Mouse (Mus musculus) embryo, embryonic 9.5 days (tissue): ENCODE results near the gene Glis1.
A peak's percentile ranks its signal among the peaks of the same experiment; 100 is the strongest.

ENCODE experiments used
- DNase-seq: peaks from one replicate; pipeline ENCODE4 v3.0.0-alpha.2; 2017; ENCODE audit errors: extremely low spot score

Glis1 gene

DNA sequence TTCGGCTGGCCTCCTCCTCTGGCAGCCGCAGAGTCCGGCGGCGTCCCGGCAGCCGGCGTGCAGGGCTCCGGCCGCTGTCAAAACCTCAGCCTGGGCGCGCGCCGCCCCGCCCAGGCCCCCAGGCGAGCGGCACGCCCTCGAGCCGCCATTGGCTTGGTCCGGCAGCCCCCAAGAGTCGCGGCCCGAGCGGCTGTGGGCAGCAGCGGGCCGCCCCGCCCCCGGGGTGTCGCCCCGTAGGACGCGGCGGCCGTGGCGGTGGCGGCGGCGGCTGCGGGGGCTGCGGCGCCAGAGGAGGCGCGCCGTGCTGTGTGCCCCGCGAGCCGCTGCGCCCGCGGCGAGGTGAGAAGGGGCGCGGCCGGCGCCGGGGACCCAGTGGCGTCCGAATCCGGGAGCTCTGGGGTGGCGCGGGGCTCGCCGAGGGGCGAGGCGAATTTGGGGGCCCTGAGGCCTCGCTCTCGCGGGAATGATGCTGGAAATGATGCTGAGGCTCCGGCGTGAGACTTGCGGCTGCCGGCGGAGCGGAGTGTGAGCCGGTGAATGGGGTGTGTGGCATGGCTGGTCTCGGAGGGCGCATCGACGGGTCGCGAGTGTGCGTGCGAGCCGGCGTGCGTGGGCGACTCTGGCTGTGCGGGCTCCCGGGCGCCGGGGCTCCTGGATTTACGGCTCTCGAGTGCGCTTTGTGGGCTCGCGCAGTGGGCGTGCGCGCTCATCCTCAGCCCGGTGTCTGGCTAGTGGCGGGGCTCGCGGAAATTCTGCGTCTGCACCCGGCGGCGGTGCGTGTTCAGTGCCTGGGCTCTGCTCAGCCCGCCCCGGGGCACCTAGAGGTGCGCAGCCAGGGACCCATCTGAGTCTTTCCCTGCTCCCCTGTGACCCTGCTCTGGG, at the start of gene Glis1:
Gene Glis1 (plus strand): TSS at position 236 of the 882 bp plus-strand sequence.
- DNase-seq, result peak; percentile 80

DNA sequence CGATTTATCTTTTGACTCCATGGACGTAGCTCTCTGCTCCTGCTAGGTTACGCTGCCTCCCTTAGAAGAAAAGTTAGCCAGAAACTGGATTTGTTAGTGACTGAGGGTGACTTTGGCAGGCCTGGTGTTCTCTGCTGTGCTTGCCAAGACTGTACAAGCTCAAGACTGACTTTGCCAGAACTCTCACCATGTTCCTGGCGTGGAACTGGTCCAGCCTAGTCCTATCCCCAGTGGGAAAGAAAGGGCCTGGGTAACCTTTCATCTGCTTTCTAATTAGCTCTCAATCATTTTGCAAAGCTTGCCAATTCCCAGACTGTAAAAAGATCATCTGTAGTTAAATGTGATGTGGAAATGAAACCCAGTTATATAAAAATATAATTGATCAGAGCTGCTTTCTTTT, 47.4 kb upstream of the Glis1 start:
- no peak for DNase-seq

DNA sequence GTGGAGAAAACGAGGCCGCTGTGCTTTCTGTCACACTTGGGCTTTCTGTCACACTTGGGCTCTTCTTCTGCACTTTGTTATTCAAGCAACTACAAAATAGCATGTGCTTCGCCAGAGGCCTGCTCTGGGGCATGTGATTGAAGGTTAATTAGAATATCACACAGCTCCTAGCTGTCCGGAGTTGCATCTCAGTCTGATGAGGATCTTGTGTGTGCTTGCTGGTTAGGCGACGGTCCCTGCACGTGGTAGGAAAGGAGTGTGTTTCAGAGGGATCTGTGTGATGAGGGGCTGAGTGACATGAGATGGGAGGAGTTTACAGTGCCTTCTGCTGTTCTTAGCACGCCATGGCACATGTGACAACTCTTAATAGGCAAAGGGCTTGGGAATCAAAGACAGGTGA, 46.9 kb upstream of the Glis1 start:
- DNase-seq, result no peak

DNA sequence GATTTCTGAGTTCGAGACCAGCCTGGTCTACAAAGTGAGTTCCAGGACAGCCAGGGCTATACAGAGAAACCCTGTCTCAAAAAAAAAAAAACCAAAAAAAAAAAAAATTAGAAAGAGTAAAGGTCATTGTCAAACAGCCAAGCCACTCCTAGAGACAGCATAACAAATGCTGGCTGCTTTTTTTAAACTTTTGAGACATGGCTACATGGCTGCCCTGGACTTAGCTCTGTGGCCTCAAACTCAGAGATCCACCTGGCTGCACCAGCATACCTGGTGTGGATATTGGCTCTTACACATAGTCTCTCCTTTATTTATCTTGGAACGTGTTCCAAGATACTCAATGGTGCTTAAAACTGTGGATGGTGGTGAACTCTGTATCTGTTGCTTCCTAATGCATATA, 46.1 kb upstream of the Glis1 start:
- no peak for DNase-seq

DNA sequence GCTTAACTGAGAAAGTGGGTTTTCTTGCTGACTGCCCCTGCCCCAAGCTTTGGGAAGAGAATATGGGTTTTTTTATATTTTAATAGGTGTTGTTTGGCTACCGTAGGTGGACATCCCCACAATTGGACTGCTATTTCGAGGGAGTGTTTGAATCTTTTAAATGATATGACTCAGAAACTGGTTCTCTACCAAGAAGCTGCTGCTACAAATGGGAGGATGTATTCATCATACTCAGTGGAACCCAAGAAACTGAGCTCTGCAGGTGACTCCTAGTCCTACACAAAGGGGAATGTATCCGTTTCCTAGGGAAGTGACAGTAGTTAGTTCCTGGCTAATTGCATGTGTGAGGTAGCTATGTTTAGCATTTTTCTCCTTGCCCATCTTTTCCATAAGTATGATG, 45.0 kb upstream of the Glis1 start:
- DNase-seq, result no peak

DNA sequence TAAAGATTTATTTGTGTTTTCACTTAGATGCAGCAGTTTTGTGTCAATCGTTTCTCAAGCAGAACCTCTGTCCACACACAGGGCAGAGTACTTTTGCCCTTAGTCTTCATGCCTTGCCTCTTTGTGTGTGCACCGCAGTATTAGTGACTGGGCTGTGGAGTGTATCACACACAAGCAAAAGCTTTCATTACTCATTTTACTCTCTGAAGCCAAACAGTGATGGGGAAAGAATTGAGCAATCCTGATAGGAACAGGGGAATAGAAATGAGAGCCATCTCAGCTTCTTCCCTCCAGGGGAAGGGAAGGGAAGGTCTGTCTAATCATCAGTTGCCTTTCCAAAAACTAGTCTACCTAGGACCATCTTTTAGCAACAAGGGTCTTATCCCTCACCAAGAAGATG, 40.6 kb upstream of the Glis1 start:
- DNase-seq, result no peak

GRCm38 (mm10) chr4:107420202-107420601, 14.2 kb upstream of the Glis1 start:
- DNase-seq, result no peak

DNA sequence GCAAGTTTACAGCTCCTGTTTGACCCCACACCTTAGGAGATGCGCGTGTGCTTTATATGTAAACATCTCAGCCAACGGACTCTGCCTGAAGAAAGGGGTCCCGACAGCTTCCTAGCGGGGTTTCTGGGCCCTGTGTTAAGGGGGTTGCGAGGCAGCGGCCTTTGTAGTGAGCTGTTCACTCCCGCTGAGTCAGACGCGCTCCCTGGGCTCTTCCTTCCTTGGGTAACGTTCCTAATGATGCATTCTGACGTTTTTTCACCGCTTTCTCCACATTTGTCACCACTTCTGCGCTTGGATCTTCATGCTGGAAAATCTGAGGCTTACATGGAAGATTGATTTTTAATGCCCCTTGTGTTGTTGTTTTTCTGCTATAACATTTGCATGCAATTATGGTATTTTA, 12.7 kb upstream of the Glis1 start:
- no peak for DNase-seq

DNA sequence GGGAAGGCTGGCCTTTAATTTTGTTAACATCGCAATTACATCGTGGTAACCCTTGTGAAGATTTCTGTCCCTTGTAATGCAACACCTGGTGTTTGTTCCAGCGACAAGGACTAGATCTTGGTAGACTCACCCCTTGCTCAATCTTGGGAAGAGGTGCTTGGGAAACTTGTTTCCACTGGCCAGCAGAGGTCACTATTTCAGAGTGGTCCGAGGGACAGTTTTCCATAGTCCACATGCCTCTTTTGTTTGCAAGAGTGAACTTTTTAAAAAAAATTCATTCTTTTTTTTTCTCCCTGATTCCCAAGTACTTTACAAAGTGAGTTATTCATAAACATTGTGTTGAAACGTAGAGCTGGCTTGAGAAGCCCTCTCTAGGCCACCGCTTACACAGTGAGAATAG, 12.2 kb upstream of the Glis1 start:
- DNase-seq, result peak; percentile 59

- no peak for DNase-seq
These were observed 8.8 kb upstream of the Glis1 start for GRCm38 (mm10) chr4:107425616-107426015.

GRCm38 (mm10) chr4:107426631-107427030, 7.8 kb upstream of the Glis1 start:
- no peak for DNase-seq

- no peak for DNase-seq
These were observed 1.7 kb upstream of the Glis1 start for GRCm38 (mm10) chr4:107432717-107433116.

DNA sequence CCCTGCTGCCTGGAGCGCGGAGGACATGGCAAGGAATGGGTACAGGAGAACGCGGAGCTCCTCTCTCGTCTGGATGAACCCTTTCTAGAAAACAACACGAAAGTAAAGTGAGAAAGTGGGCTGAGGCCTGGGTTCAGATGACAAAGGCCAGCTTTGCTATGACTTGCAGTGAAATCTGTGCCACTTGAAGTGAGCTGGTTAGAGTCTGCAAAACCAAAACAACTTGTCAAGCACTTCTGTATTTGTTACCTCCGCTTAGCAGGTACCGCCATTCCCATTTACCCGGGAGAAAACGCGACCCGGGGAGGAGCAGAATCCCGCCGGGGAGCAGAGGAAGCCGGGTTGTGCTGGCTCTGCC, 414 bp upstream of the Glis1 start:
- no peak for DNase-seq

DNA sequence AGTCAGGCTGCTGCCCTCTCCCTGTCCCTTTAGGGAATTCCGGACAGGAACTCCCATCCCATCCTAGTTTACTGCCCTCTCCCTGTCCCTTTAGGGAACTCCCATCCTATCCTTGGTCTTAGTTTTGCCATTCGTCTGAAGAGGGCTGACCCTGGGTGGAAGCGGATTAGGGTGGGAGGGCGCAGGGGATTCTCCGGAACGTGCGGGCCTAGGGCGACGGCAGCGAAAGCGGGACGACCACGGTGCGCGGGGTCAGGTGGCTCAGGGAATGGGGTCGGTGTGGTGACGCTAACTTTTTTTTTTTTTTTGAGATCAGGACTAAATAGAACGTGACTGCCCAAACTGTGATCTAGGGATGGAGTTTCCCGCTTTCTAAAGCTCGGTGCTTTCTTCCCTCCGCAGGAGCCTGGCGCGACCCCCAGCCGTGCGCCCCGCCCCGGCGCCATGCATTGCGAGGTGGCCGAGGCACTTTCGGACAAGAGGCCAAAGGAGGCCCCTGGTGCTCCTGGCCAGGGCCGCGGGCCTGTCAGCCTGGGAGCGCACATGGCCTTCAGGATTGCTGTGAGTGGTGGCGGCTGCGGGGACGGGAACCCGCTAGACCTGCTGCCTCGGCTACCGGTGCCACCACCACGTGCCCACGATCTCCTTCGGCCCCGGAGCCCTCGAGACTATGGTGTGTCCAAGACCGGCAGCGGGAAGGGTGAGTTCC, 1.0 kb downstream of the Glis1 start:
- DNase-seq, result peak; percentile 46

DNA sequence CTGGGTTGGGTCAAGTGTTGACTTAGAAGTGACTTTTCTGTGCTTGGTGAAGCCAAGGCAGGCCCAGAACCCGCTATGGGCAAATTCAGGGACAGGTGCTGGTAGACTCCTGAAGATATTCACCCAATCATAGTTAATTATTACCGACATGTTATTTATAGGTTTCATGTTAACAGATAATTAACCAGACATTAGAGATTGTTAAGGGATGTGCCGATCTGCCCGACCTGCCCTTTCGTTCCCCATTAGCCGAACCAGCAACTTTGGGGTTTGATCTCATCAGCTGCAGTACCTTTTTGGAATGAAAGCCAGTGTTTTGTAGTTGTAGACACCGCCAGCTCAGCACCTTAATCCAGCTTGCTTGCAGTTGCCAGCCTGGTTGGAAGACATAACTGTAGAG, 2.1 kb downstream of the Glis1 start:
- DNase-seq, result no peak

DNA sequence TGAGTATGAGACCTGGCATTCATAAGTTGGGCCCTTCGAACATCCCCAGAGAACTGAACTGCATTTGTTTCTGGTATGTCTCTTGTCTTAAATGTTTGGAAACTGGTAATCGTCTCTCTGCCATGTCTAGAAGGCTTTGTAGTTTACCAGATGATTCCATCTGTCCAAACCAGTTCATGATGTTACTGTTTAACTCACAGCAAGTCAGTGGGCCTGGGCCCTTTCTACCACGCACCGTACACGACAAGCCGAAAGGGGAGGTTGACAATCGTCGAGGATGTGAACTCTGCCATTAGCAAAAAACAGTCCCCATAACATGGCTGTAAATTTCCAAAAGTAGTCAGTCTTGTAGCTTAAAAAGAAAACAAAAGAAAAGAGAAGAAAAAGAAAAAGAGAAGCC, 4.3 kb downstream of the Glis1 start:
- no peak for DNase-seq

- no peak for DNase-seq
These were observed 5.9 kb downstream of the Glis1 start for GRCm38 (mm10) chr4:107440306-107440705.

- DNase-seq, result no peak
These were observed 7.9 kb downstream of the Glis1 start for GRCm38 (mm10) chr4:107442288-107442687.

DNA sequence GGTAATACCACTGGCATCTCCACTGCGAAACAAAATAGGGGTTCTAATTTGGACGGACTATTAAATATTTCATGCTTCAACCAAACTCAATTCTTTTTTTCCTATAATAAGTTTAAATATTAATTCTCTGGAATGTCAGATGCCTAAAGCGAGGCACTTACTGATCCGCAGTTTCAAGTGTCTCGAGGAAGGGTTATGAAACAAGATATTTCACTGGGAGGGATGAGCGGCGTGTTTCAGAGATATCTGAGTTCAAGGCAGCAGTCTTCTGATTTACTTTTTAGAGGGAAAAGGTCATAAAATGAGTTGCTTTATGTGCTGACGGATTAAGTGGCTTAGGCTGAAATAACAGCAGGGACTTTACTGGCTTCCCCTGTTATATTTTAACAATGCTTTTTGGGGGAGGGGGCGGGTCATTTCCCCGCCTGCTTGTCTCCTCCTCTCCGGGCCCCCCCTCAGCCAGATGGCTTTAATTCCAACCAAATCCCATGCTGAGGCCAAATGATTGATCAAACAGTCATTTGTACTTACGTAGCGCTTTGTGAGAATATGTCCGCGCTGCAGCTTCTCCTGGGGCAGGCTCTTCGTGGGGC, 8.6 kb downstream of the Glis1 start:
- DNase-seq, result no peak

- DNase-seq, result no peak
These were observed 9.2 kb downstream of the Glis1 start for GRCm38 (mm10) chr4:107443621-107444020.

GRCm38 (mm10) chr4:107448481-107448880, 14.1 kb downstream of the Glis1 start:
- no peak for DNase-seq

GRCm38 (mm10) chr4:107449519-107449918, 15.1 kb downstream of the Glis1 start:
- no peak for DNase-seq
